Mouse (Mus musculus) liver, adult 2 months (tissue): Measurements from ENCODE around the gene Psmd8.

Experiments
- CTCF ChIP-seq: fragments of 200-500 bp; IDR thresholded peaks from 2 replicates; pipeline ENCODE4 v1.5.1; 2011; ENCODE audit warnings: low read depth, low read length, control low read depth
- POLR2A ChIP-seq: fragments of 200-500 bp; IDR thresholded peaks from 2 replicates; pipeline ENCODE4 v1.6.1; 2011; ENCODE audit warnings: low read length, control low read depth; ENCODE audit not compliant: insufficient read depth; ENCODE audit errors: extremely low read depth

- TF ChIP-seq CTCF (peak; percentile 58), POLR2A (no peak)
Measured at GRCm38 (mm10) chr7:29128725-29129124, 51.8 kb downstream of the Psmd8 start.
